Mouse (Mus musculus): ENCODE measurements at regions not wholly inside any gene's neighbourhood (a gene's known extent, or its start where the extent isn't known, plus 50 kb on each side); places are given as distances from the start of the nearest gene placed in this dataset.
"Not testable (repeated sequence)": the region's sequence is repeated elsewhere in the genome, so short reads cannot be mapped to it uniquely, and the experiment has no call there.

DNA sequence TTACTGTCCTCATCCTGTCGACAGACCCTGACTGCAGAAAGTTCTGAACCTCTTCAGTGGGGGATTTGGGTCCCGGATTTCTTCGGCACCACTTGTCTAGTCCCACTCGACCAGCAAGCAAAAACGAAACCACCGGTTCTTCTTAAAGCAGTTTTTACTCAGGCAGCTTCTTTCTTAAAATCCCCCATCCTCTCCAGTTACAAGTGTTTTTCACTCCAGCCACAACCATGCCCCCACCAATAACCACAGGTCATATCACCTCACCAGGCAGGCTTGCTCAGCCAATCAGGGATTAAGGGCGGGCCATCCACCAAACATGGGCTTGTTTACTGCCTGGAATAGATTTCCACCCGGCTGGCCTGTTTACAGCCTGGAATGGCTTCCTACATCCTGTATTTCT, 874.7 kb upstream of the Tmeff2 start:
- ATAC-seq (ENCODE audit: low FRiP score, low read depth); DNase-seq (ENCODE audit: low spot score); H3K9me3 ChIP-seq (ENCODE audit: control insufficient read depth, low read length); H3K4me3 ChIP-seq (replicated peaks; ENCODE audit: low read length); H3K4me2 ChIP-seq (replicated peaks; ENCODE audit: low read depth, low read length, severe bottlenecking); H3K27me3 ChIP-seq (ENCODE audit: control insufficient read depth, insufficient read depth, low read length); H3K27ac ChIP-seq (replicated peaks; ENCODE audit: low read depth, low read length); H3K4me1 ChIP-seq (ENCODE audit: control insufficient read depth, insufficient read depth, low read length); H3K9ac ChIP-seq (ENCODE audit: low read depth, low read length, severe bottlenecking); H3K36me3 ChIP-seq (ENCODE audit: control insufficient read depth, insufficient read depth, low read length): not testable (repeated sequence)
- WGBS, result 82% methylated on average over 8 of the region's 8 CpGs

DNA sequence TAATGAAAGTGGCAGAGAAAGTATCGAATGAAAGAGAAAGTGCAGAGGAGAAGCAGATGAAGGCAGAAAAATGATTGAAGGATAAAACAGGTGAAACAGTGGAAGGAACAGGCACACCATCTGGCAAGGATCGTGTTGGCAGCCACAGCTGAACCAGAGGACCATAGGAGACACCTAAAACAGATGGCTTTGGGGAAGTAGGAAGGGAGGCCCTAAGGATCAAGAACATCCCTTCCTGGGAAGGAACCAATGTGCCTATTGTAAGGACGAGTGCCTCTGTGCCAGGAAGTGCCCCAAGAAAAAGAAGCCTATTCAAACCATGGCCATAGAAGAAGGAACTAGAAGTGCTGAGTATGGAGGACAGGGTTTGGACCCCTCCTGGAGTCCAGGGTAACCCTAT, 865.2 kb upstream of the Tmeff2 start:
- WGBS, result 68% methylated on average over 3 of the region's 3 CpGs
- H3K4me1 ChIP-seq (ENCODE audit: control insufficient read depth, insufficient read depth, low read length), result no peaks in the 10 kb centered on the region
- H3K36me3 ChIP-seq (ENCODE audit: control insufficient read depth, insufficient read depth, low read length), result no peaks in the 10 kb centered on the region
- ATAC-seq (ENCODE audit: low FRiP score, low read depth) (no peak), DNase-seq (ENCODE audit: low spot score) (no peak)
- no peak overlapping the region for H3K4me2 ChIP-seq (replicated peaks; ENCODE audit: low read depth, low read length, severe bottlenecking)
- H3K4me3 ChIP-seq (replicated peaks; ENCODE audit: low read length), result no peak overlapping the region
- TF ChIP-seq POLR2A (IDR thresholded peaks at IDR 0.05; ENCODE audit: borderline replicate concordance, extremely low read depth, insufficient read depth, insufficient read length), result no peak
- H3K9me3 ChIP-seq (ENCODE audit: control insufficient read depth, low read length), result no peaks in the 10 kb centered on the region
- no peaks in the 10 kb centered on the region for H3K27me3 ChIP-seq (ENCODE audit: control insufficient read depth, insufficient read depth, low read length)
- H3K9ac ChIP-seq (ENCODE audit: low read depth, low read length, severe bottlenecking), result no peak overlapping the region
- H3K27ac ChIP-seq (replicated peaks; ENCODE audit: low read depth, low read length), result no peak overlapping the region

DNA sequence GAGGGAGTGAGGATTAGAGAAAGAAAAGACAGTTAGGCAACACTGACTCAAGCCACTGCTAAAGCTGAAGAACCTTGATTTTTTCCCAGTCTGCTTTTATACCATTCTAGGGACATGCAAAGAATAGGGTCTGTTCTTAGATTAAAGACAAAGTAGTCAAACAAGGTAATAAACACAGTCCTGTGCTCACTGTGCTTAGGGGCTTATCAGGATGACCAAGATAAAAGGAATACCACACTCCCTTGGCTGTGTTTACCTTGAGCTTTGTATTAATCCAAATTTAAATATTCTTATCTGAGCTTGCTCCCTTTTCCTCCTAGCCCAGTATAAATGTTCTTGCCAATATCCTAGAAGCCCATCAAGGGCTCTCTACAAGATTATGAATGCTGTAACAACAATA, 854.6 kb upstream of the Tmeff2 start:
- Histone ChIP-seq H3K9me3 (ENCODE audit: control insufficient read depth, low read length) (no peaks in the 10 kb centered on the region), H3K36me3 (ENCODE audit: control insufficient read depth, insufficient read depth, low read length) (no peaks in the 10 kb centered on the region), H3K4me1 (ENCODE audit: control insufficient read depth, insufficient read depth, low read length) (no peaks in the 10 kb centered on the region), H3K27me3 (ENCODE audit: control insufficient read depth, insufficient read depth, low read length) (no peaks in the 10 kb centered on the region), H3K27ac (replicated peaks; ENCODE audit: low read depth, low read length) (no peak overlapping the region), H3K9ac (ENCODE audit: low read depth, low read length, severe bottlenecking) (no peak overlapping the region), H3K4me2 (replicated peaks; ENCODE audit: low read depth, low read length, severe bottlenecking) (no peak overlapping the region), H3K4me3 (replicated peaks; ENCODE audit: low read length) (no peak overlapping the region)
- no peak for DNase-seq (ENCODE audit: low spot score)
- TF ChIP-seq POLR2A (IDR thresholded peaks at IDR 0.05; ENCODE audit: borderline replicate concordance, extremely low read depth, insufficient read depth, insufficient read length), result no peak
- no peak for ATAC-seq (ENCODE audit: low FRiP score, low read depth)

DNA sequence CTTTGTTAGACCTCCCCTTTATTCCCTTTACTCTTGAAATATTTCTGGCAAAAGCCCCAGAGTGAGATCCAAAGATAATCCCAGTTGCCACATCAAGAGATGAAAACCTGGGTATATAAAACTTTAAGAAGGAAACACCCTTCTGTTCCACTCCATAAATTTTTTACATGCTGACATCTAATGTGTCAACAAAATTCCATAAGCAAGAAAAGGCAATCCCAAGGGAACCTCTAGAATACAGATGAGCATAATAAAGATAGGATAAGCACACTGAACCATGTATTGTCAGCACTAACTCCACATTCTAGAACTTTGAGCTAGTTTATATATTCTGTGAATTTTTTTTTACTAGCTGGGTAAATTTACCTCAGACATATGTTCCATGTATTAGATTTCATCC, 810.7 kb upstream of the Tmeff2 start:
- DNase-seq (ENCODE audit: low spot score), result peak; percentile 78
- no peaks in the 10 kb centered on the region for H3K36me3 ChIP-seq (ENCODE audit: control insufficient read depth, insufficient read depth, low read length)
- no peak for TF ChIP-seq POLR2A (IDR thresholded peaks at IDR 0.05; ENCODE audit: borderline replicate concordance, extremely low read depth, insufficient read depth, insufficient read length)

More for the DNA sequence above, 810.7 kb upstream of the Tmeff2 start:
- H3K4me2 ChIP-seq (replicated peaks; ENCODE audit: low read depth, low read length, severe bottlenecking), result no peak overlapping the region
- H3K27ac ChIP-seq (replicated peaks; ENCODE audit: low read depth, low read length), result no peak overlapping the region
- H3K9ac ChIP-seq (ENCODE audit: low read depth, low read length, severe bottlenecking), result no peak overlapping the region
- no peaks in the 10 kb centered on the region for H3K4me1 ChIP-seq (ENCODE audit: control insufficient read depth, insufficient read depth, low read length)
- ATAC-seq (ENCODE audit: low FRiP score, low read depth), result no peak; the same call in 1 of the 2 replicates
- H3K9me3 ChIP-seq (ENCODE audit: control insufficient read depth, low read length), result no peaks in the 10 kb centered on the region
- H3K4me3 ChIP-seq (replicated peaks; ENCODE audit: low read length), result no peak overlapping the region
- H3K27me3 ChIP-seq (ENCODE audit: control insufficient read depth, insufficient read depth, low read length), result no peaks in the 10 kb centered on the region
